Mouse (Mus musculus) thymus, adult 2 months (tissue): ENCODE data around the gene Rad23a. TPM values are rescaled to one million over a fixed set of nuclear protein-coding genes. Genes with fewer than 3 reads are reported as not detected.

Experiments
- DNase-seq: peaks from one replicate; pipeline ENCODE4 v3.0.0; 2021
- H3K27ac ChIP-seq: fragments of 200-500 bp; 2 replicates; pipeline ENCODE4 v1.5.1; 2012; ENCODE audit warnings: low read length, control low read depth; ENCODE audit not compliant: control insufficient read depth, insufficient read depth
- H3K27me3 ChIP-seq: fragments of 200-500 bp; 2 replicates; pipeline ENCODE4 v1.6.1; 2012; ENCODE audit warnings: mild to moderate bottlenecking, low read length, moderate library complexity, mixed read lengths; ENCODE audit not compliant: control insufficient read depth, insufficient read depth
- H3K36me3 ChIP-seq: fragments of 200-500 bp; 2 replicates; pipeline ENCODE4 v1.6.1; 2012; ENCODE audit warnings: mild to moderate bottlenecking, low read length, moderate library complexity; ENCODE audit not compliant: control insufficient read depth, insufficient read depth
- H3K4me1 ChIP-seq: fragments of 200-500 bp; replicated peaks from 2 replicates; pipeline ENCODE4 v1.6.1; 2012; ENCODE audit warnings: low read length; ENCODE audit not compliant: control insufficient read depth, insufficient read depth
- H3K4me3 ChIP-seq: fragments of 200-500 bp; 2 replicates; pipeline ENCODE4 v1.5.1; 2012; ENCODE audit warnings: mild to moderate bottlenecking, low read length, control low read depth, moderate library complexity; ENCODE audit not compliant: control insufficient read depth, insufficient read depth
- CTCF ChIP-seq: fragments of 200-500 bp; IDR thresholded peaks from 2 replicates; pipeline ENCODE4 v1.5.1; 2012; ENCODE audit warnings: mild to moderate bottlenecking, control low read depth, low read length, moderate library complexity, borderline replicate concordance; ENCODE audit not compliant: control insufficient read depth, poor library complexity, insufficient read depth; ENCODE audit errors: extremely low read depth
- POLR2A ChIP-seq: fragments of 200-500 bp; IDR thresholded peaks from 2 replicates; pipeline ENCODE4 v1.6.1; 2012; ENCODE audit warnings: mild to moderate bottlenecking, low read length, control low read depth, moderate library complexity; ENCODE audit not compliant: control insufficient read depth, poor library complexity, insufficient read depth; ENCODE audit errors: extremely low read depth
- WGBS: fragments of 180-500 bp; shearing (Covaris S2); methylation state at CpG from one replicate; pipeline ENCODE4 v1.1.7; 2018; 5-methylcytosine and 5-hydroxymethylcytosine counted together
- polyA plus RNA-seq: library from polyadenylated mRNA; depleted of rRNA; stranded (reverse); fragments of >200 nt; gene quantifications from 2 replicates; pipeline ENCODE4 v1.2.3, GENCODE M21; 2012

Gene Rad23a
- polyA plus RNA-seq, 1 experiment = 109 TPM

- Histone ChIP-seq H3K4me3 (no peak overlapping the region), H3K4me1 (peaks cover 10% of the 10 kb centered on the region), H3K27ac (no peak overlapping the region), H3K36me3 (peaks cover 37% of the 10 kb centered on the region), H3K27me3 (no peaks in the 10 kb centered on the region)
- TF ChIP-seq POLR2A = no peak
- no peak for TF ChIP-seq CTCF
- no peak for DNase-seq
- 96% methylated on average over 1 of the region's 1 CpGs for WGBS
These were observed 1.0 kb upstream of the Rad23a start for GRCm38 (mm10) chr8:84841514-84841913.

GRCm38 (mm10) chr8:84839875-84840247, 604 bp downstream of the Rad23a start:
- no peak for TF ChIP-seq POLR2A
- TF ChIP-seq CTCF = no peak
- 2% methylated on average over 7 of the region's 7 CpGs for WGBS

GRCm38 (mm10) chr8:84839411-84839810, 1.1 kb downstream of the Rad23a start:
- peaks cover 53% of the 10 kb centered on the region for H3K36me3 ChIP-seq
- no peak overlapping the region for H3K27ac ChIP-seq
- H3K4me1 ChIP-seq = peaks cover 4% of the 10 kb centered on the region; the same call in 1 of the 2 replicates
- no peak overlapping the region for H3K4me3 ChIP-seq
- no peaks in the 10 kb centered on the region for H3K27me3 ChIP-seq
- DNase-seq = no peak
- TF ChIP-seq POLR2A = no peak
- no peak for TF ChIP-seq CTCF
- 68% methylated on average over 2 of the region's 2 CpGs for WGBS

More at GRCm38 (mm10) chr8:84839875-84840247, 604 bp downstream of the Rad23a start:
- Histone ChIP-seq H3K27ac (no peak overlapping the region), H3K36me3 (peaks cover 53% of the 10 kb centered on the region), H3K27me3 (no peaks in the 10 kb centered on the region), H3K4me1 (peaks cover 4% of the 10 kb centered on the region; the same call in 1 of the 2 replicates), H3K4me3 (peak overlapping the region; percentile 67)
- DNase-seq = no peak

- Histone ChIP-seq H3K4me3 (no peak overlapping the region), H3K27me3 (no peaks in the 10 kb centered on the region)
- TF ChIP-seq CTCF (no peak), POLR2A (no peak)
These were observed 2.0 kb downstream of the Rad23a start for GRCm38 (mm10) chr8:84838513-84838912.

GRCm38 (mm10) chr8:84837912-84838470, 2.5 kb downstream of the Rad23a start:
- no peak for TF ChIP-seq CTCF
- TF ChIP-seq POLR2A = no peak
- no peak overlapping the region for H3K4me3 ChIP-seq
- WGBS = 96% methylated on average over 15 of the region's 15 CpGs

More at GRCm38 (mm10) chr8:84838513-84838912, 2.0 kb downstream of the Rad23a start:
- peaks cover 51% of the 10 kb centered on the region for H3K36me3 ChIP-seq
- DNase-seq = no peak
- H3K4me1 ChIP-seq = peaks cover 4% of the 10 kb centered on the region
- H3K27ac ChIP-seq = no peak overlapping the region
- 95% methylated on average over 5 of the region's 5 CpGs for WGBS

GRCm38 (mm10) chr8:84837149-84837911, 3.1 kb downstream of the Rad23a start:
- Histone ChIP-seq H3K36me3 (peaks cover 42% of the 10 kb centered on the region), H3K4me1 (peaks cover 5% of the 10 kb centered on the region), H3K27me3 (no peaks in the 10 kb centered on the region), H3K4me3 (no peak overlapping the region), H3K27ac (no peak overlapping the region)
- TF ChIP-seq CTCF (no peak), POLR2A (no peak)
- DNase-seq = no peak
- 92% methylated on average over 8 of the region's 8 CpGs for WGBS

More at GRCm38 (mm10) chr8:84837912-84838470, 2.5 kb downstream of the Rad23a start:
- DNase-seq = no peak
- peaks cover 46% of the 10 kb centered on the region for H3K36me3 ChIP-seq
- H3K27ac ChIP-seq = no peak overlapping the region
- peaks cover 4% of the 10 kb centered on the region for H3K4me1 ChIP-seq
- H3K27me3 ChIP-seq = no peaks in the 10 kb centered on the region
